Mouse (Mus musculus): ENCODE results near the gene Grn. TPM values are rescaled to one million over a fixed set of nuclear protein-coding genes. Genes with fewer than 3 reads are reported as not detected.
"Not testable (repeated sequence)": the region's sequence is repeated elsewhere in the genome, so short reads cannot be mapped to it uniquely, and the experiment has no call there.

The Grn gene
- total RNA-seq, 2 experiments from 2014 or later, result 48.3 to 110 TPM

GRCm38 (mm10) chr11:102399610-102400072 is 30.5 kb upstream of the Grn start:
- ATAC-seq (replicated peaks; ENCODE audit: poor library complexity, severe bottlenecking), result no peak

DNA sequence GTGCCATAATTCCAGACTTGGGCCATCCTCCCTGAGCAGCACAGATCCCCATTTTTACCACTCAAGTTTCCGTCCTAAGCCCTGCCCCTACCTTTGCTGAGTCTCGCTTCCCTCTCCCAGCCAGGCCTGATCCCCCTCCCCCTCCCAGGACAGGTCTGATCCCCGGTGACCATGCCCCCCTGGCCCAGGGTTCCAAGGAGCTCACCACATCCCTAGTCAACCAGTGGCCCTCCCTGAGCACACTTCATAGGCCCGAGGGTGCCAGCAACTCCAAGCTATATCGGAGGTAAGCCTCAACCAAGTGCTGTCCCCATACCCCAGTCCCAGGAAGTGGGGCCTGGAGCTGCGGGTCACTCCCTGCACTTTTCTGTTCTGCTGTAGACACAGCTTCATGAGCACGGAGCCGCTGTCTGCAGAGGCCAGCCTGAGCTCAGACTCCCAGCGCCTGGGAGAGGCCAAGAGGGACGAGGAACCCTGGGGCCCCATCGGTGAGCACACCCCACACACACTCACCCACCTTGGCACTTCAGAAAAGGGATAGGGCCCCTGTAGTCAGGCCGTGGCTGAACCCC is 29.5 kb upstream of the Grn start:
- ATAC-seq (replicated peaks; ENCODE audit: poor library complexity, severe bottlenecking), result no peak

DNA sequence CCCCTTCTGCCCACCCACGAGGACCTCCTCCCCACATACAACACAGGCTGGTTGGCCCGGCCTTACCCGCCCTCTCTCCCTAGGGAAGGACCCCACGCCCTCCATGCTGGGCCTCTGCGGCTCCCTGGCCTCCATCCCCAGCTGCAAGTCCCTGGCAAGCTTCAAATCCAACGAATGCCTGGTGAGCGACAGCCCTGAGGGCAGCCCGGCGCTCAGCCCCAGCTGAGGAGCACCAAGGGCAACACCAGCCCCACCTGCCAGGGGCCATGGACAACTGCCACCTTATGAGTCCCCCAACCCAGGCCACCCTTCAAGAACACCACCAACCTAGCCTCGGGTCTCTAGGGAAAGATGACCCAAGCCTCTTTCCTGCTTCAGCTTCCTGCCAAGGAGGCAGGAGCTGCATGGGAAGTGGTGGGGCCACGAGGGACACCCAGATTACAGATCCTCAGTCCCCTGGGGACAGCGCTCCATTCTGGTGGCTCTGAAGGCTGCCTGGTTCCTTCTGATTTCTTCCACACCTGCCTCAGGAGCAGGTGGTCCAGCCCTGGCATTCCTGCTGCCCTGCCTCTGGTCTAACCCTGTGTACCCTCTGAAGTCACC is 28.1 kb upstream of the Grn start:
- ATAC-seq (replicated peaks; ENCODE audit: poor library complexity, severe bottlenecking), result no peak

GRCm38 (mm10) chr11:102403657-102404056 is 26.5 kb upstream of the Grn start:
- no peak for ATAC-seq (replicated peaks; ENCODE audit: poor library complexity, severe bottlenecking)

DNA sequence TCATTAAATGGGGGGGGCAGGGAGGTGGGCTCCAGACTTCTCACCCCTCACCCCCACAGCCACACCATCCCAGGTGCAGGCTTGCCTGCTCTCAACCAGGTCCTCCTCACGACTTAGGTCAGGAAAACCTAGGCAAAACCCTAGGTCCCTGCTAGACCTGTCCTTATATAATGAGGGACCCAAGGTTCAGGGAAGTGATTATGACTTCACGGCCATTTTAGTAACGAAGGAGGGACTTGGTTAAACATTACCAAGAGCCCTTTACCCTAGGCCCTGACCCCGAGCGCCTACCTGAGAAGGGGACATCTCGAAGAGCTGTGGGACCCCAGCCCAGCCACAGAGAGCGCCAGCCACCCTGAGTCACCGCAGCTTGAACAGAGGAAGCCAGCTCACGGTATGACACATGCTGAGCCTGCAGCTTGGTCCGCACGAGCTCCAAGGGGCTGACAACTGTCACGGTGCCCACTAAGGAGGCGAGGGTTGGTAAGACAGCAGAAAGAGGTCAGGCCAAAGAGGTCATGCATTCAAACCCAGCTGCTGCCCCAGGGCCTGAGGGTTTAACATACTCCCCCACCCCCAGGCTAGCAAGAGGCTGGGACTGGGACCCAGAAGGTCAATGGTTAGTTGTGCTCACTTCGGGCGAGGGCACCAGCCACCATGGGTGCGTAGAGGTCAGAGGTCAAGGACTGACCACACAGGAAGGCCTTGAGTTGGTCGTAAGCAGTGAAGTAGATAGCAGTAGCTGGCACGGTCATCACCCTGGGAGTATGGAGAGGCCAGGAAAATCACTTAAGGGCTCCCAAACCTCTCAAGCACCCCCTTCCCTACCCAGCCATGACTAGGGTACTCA is 25.7 kb upstream of the Grn start:
- ATAC-seq (replicated peaks; ENCODE audit: poor library complexity, severe bottlenecking), result no peak

DNA sequence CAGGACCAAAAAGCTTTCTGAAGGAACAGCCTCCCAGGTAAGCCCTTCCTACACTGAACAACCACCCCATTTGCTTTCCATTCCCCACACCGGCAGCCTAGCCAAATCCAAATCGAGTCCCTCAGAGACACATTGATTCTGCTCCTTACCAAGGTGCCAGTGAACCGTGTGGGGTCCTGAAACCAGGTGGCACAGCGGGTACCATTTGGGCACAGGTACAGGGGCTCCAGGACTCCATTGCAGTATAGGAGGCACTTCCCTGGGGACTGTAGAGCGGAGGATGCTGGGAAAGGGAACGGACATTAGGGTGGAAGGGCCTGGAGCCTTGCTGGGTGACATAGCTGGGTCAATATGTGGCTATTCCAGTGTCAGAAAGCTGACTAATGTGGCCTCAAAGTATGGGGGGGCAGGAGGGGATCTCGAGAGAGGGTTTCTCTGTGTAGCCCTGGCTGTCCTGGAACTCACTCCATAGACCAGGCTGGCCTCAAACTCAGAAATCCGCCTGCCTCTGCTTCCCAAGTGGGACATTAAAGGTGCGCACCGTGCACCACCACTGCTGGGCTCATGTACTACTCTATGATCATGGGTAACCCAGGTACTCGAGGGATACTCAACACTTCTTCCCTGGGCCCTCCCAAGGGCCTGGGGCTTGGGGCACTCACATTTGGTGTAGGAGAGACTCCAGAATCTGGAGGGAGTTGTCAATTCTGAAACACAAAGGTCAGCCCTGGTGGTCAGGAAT is 24.4 kb upstream of the Grn start:
- no peak for ATAC-seq (replicated peaks; ENCODE audit: poor library complexity, severe bottlenecking)

GRCm38 (mm10) chr11:102406401-102406800 is 23.7 kb upstream of the Grn start:
- ATAC-seq (replicated peaks; ENCODE audit: poor library complexity, severe bottlenecking), result no peak

- ATAC-seq (replicated peaks; ENCODE audit: poor library complexity, severe bottlenecking), result peak; percentile 57
Measured at GRCm38 (mm10) chr11:102406900-102407833, 22.9 kb upstream of the Grn start.

DNA sequence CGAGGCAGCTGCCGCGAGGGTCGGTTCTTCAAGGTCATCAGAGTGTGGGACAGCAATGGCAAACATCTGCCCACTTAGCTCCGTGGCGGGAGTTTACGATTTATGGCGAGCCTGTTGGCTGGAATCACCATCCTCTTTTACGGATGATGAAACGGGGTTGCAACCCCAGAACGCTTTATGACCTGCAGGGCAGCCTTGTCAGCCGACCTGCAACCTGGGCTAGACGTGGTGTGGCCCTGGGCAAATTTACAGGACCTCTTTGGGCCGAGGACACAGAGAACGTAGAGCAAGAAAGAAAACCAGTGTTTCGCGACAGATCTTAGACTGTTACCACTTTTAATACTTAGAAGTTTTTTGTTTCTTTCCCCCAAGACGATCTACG is 22.3 kb upstream of the Grn start, which contains the start of gene Slc25a39:
TSS of gene Slc25a39 (minus strand) at position 113 of the 382 bp plus-strand sequence.
- peak; percentile 2 for ATAC-seq (replicated peaks; ENCODE audit: poor library complexity, severe bottlenecking)

GRCm38 (mm10) chr11:102408344-102408876 is 21.7 kb upstream of the Grn start:
- peak; percentile 83 for ATAC-seq (replicated peaks; ENCODE audit: poor library complexity, severe bottlenecking)

DNA sequence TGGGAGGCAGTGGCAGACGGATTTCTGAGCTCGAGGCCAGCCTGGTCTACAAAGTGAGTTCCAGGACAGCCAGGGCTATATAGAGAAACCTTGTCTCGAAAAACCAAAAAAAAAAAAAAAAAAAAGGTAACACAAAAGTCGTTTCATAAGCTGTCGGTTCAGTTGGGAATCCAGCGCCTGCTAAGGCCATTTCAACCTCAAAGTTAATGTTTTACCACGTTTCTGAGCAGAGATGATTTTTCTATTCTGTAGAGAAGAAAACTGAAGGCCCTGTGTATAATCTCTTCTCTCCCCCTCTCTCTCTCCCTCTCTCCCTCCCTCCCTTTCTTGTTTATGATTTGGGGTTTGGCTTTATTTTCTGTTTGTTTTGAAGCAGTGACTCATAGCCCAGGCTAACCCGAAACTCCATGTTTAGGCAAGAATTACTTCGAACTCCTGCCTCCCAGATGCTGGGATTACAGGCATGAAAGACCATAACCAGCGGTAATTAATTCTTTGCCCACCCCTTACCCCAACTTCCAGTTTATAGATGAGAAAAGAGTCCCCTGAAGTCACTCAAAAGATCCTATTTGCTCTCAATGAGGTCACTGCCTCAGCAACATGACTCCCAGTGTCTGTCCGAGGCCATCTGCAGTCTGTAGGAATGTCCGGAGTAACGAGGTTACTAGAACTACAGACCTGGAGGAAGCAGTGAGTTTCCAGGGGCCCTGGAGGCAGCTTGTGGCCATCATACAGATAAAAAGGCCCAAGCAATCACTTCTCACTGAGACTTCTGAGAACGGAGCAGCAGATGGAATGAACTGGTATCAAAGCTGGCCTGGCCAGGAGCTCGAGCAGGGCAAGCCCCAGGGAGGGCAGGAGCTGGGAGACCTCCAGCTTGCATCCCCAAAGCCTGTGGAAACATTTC is 21.0 kb upstream of the Grn start:
- ATAC-seq (replicated peaks; ENCODE audit: poor library complexity, severe bottlenecking), result no peak

- ATAC-seq (replicated peaks; ENCODE audit: poor library complexity, severe bottlenecking), result no peak
Measured at GRCm38 (mm10) chr11:102409795-102410330, 20.3 kb upstream of the Grn start.

- not testable (repeated sequence) for ATAC-seq (replicated peaks; ENCODE audit: poor library complexity, severe bottlenecking)
Measured at GRCm38 (mm10) chr11:102410345-102410744, 19.8 kb upstream of the Grn start.

- ATAC-seq (replicated peaks; ENCODE audit: poor library complexity, severe bottlenecking), result no peak
Measured at GRCm38 (mm10) chr11:102411061-102411460, 19.1 kb upstream of the Grn start.

- ATAC-seq (replicated peaks; ENCODE audit: poor library complexity, severe bottlenecking), result peak; percentile 16; the same call in 1 of the 2 replicates
Measured at GRCm38 (mm10) chr11:102411704-102412103, 18.4 kb upstream of the Grn start.

DNA sequence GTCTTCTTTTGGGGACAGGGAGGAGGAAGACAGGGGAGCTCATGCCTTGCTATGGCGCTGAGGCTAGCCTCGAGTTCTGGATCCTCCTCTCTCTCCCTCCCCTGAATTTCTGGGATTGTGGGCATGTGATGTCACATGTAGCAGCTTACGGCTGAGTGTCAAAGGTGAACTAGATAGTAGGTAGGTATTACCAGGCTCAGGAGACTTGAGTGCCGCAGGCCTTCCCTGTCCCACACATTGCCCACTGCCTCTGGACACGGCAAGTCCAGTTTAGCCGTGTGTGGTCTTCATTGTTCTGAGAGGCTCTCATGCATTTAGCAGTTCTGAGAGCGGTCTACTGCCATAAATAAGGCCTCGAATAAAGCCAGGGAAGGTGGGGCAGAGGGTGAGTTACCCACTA is 17.1 kb upstream of the Grn start:
- no peak for ATAC-seq (replicated peaks; ENCODE audit: poor library complexity, severe bottlenecking)

- ATAC-seq (replicated peaks; ENCODE audit: poor library complexity, severe bottlenecking), result no peak
Measured at GRCm38 (mm10) chr11:102415034-102415802, 14.9 kb upstream of the Grn start.
